Mouse (Mus musculus): ENCODE data around the gene Abhd16b.

DNA sequence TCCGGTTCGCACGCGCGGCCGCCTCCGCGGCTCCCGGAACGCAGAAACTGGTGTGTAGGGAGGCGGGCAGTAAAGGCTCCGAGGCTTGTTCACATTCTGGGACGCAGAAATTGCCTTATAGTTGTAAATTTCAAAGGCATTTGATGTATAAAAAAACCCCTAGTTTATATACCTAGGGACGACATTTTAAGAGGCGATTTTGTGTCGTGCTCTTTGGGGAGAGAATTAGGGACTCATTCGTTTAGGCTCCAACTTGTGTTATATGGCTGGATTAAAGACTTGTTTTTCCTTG lies 27.9 kb downstream of the Abhd16b start:
- TF ChIP-seq CTCF (IDR thresholded peaks at IDR 0.05; ENCODE audit: extremely low read depth, insufficient read depth, insufficient read length, insufficient replicate concordance) (no peak), POLR2A (IDR thresholded peaks at IDR 0.05; ENCODE audit: low read depth, low read length) (no peak)
